Mouse (Mus musculus) stomach, embryonic 15.5 days (tissue): Measurements from ENCODE around the gene Col15a1. TPM values are rescaled to one million over a fixed set of nuclear protein-coding genes. Genes with fewer than 3 reads are reported as not detected.

Experiments
- ATAC-seq: fragments of 200-750 bp; cut with Nextera tagmentation; 2 replicates; pipeline ENCODE4 v1.8.0; 2017; ENCODE audit warnings: low read depth, moderate number of reproducible peaks, moderate TSS enrichment; ENCODE audit not compliant: insufficient read depth, low FRiP score
- H3K27ac ChIP-seq: fragments of 300-500 bp; sonication (generic); 2 replicates; pipeline ENCODE4 v1.5.1; 2015; ENCODE audit warnings: mild to moderate bottlenecking, inconsistent platforms
- H3K27me3 ChIP-seq: fragments of 300-500 bp; sonication (generic); replicated peaks from 2 replicates; pipeline ENCODE4 v1.6.1; 2015; ENCODE audit warnings: inconsistent platforms
- H3K36me3 ChIP-seq: fragments of 300-500 bp; sonication (generic); 2 replicates; pipeline ENCODE4 v1.6.1; 2015; ENCODE audit warnings: inconsistent platforms
- H3K4me1 ChIP-seq: fragments of 300-500 bp; sonication (generic); 2 replicates; pipeline ENCODE4 v1.6.1; 2015; ENCODE audit warnings: inconsistent platforms
- H3K4me2 ChIP-seq: fragments of 300-500 bp; sonication (generic); 2 replicates; pipeline ENCODE4 v1.6.1; 2015; ENCODE audit warnings: mild to moderate bottlenecking, inconsistent platforms
- H3K4me3 ChIP-seq: fragments of 300-500 bp; sonication (generic); replicated peaks from 2 replicates; pipeline ENCODE4 v1.5.1; 2015; ENCODE audit warnings: inconsistent platforms
- H3K9ac ChIP-seq: fragments of 300-500 bp; sonication (generic); 2 replicates; pipeline ENCODE4 v1.6.1; 2015; ENCODE audit warnings: inconsistent platforms
- H3K9me3 ChIP-seq: fragments of 300-500 bp; sonication (generic); 2 replicates; pipeline ENCODE4 v1.6.1; 2016; ENCODE audit warnings: inconsistent platforms
- WGBS: fragments of 180-500 bp; shearing (Covaris S2); methylation state at CpG from one replicate; pipeline ENCODE4 v1.1.7; 2015; 5-methylcytosine and 5-hydroxymethylcytosine counted together
- polyA plus RNA-seq: library from polyadenylated mRNA; unstranded; fragments of >200 nt; fragmentation: Nextera tagmentation; extraction: Ambion mirVana; gene quantifications from 2 replicates; pipeline ENCODE4 v1.2.1, GENCODE M21; 2015

The Col15a1 gene
- polyA plus RNA-seq, 1 experiment from 2014 or later = 23.7 TPM

DNA sequence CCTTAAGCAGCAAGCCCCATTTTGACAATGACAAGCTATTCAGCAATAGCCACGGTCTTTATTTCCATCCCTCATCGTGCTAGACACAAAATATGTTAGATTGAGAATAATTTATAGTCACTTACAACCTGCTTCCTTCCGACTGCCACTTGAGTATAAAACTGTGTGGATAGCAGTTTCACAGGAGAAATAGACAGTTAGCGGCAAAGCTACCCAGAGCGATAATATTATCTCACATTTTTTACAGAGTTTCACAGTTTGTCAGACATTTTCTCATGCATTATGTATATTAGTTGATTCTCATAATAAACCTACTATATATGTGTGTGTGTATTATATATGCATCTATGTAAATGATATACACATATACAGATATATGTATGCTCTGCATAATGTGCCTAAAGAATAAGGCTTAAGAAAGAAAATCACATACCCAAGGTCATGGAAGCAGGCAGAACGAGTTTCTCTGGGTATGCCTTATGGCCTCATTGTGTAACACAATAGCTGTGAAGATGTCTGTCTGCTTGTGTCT is 124.9 kb downstream of the Col15a1 start:
- Histone ChIP-seq H3K27ac (no peak overlapping the region), H3K4me2 (no peak overlapping the region), H3K36me3 (no peaks in the 10 kb centered on the region), H3K4me3 (no peak overlapping the region), H3K9ac (no peak overlapping the region), H3K9me3 (no peaks in the 10 kb centered on the region), H3K27me3 (no peaks in the 10 kb centered on the region), H3K4me1 (no peaks in the 10 kb centered on the region)
- 84% methylated on average over 6 of the region's 6 CpGs for WGBS
- ATAC-seq = no peak

DNA sequence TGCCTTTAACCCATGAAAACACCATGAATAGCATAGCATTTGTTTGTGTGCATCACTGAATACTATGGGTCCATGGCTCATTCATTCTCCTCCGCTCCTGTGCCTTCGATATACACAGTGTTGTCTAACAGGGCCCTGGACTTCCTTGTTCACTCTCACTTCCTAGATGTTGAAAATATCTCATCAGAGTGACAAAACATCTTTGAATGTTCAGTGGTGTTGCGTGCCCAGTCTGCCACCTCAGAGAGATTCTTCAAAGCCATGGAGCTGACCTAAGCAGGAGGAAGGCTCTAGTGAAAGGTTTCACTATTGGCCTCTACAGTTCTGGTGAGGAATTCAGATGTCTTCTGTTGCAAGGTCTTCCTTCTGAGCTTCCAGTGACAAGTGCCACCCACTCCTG is 125.6 kb downstream of the Col15a1 start:
- H3K4me3 ChIP-seq = no peak overlapping the region
- H3K9ac ChIP-seq = no peak overlapping the region
- 81% methylated on average over 3 of the region's 3 CpGs for WGBS
- H3K4me1 ChIP-seq = no peaks in the 10 kb centered on the region
- no peaks in the 10 kb centered on the region for H3K9me3 ChIP-seq
- no peak overlapping the region for H3K4me2 ChIP-seq
- no peaks in the 10 kb centered on the region for H3K27me3 ChIP-seq
- no peak overlapping the region for H3K27ac ChIP-seq
- no peaks in the 10 kb centered on the region for H3K36me3 ChIP-seq
- no peak for ATAC-seq

DNA sequence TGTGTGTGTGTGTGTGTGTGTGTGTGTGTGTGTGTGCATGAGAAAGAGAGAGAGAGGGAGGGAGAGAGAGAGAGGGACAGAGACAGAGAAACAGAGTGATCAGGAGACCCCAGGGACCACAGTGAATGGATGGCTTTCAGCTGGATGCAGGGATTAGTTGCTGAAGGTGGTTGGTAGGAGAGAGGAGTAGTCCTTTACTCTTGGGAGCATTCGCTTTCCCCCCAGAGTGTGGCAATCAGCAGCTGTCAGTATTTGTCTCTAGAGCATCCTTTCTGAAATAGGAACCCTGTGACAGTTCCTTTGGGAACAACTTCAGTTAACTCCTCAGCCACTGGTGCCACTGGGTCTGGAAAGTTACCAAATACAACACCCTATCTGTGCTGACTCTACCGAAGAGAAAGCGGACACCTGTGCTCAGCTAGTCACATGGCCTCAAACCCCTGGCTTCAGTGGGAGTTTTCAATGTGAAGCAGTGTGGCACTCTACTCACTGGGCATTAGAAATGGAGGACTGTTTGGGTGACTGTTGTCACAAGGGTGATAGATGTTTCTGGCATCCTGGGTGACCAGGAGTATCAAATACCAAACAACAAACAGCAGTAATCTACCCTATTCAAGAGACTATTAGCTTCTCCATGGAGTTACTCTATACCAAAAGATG is 129.1 kb downstream of the Col15a1 start:
- WGBS = 84% methylated on average over 3 of the region's 3 CpGs
- H3K4me1 ChIP-seq = no peaks in the 10 kb centered on the region
- H3K9me3 ChIP-seq = no peaks in the 10 kb centered on the region
- no peak for ATAC-seq
- H3K27ac ChIP-seq = no peak overlapping the region
- no peak overlapping the region for H3K4me3 ChIP-seq
- no peak overlapping the region for H3K4me2 ChIP-seq
- H3K27me3 ChIP-seq = no peaks in the 10 kb centered on the region
- H3K9ac ChIP-seq = no peak overlapping the region
- no peaks in the 10 kb centered on the region for H3K36me3 ChIP-seq

DNA sequence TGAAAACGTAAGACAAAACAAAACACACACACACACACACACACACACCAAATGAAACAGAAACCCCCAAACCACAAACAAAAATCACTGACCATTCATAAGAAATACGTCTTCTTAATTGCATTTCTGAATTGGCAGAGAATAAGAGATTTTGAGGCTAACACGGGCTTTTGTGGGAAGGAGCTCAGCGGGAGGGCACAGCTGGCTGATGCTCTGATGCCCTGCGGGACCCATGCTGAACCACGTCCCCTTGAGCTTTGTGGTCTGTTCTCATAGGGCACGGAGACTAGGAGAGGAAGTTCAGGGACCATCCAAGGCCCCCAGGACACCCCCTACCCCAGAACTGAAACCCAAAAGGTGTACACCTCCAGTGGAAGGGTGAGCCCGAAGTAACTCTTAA is 134.7 kb downstream of the Col15a1 start:
- no peak for ATAC-seq
- no peaks in the 10 kb centered on the region for H3K36me3 ChIP-seq
- no peaks in the 10 kb centered on the region for H3K9me3 ChIP-seq
- 52% methylated on average over 8 of the region's 8 CpGs for WGBS
- H3K4me3 ChIP-seq = no peak overlapping the region
- H3K4me2 ChIP-seq = no peak overlapping the region
- no peaks in the 10 kb centered on the region for H3K4me1 ChIP-seq
- no peak overlapping the region for H3K27ac ChIP-seq
- no peaks in the 10 kb centered on the region for H3K27me3 ChIP-seq
- H3K9ac ChIP-seq = no peak overlapping the region

DNA sequence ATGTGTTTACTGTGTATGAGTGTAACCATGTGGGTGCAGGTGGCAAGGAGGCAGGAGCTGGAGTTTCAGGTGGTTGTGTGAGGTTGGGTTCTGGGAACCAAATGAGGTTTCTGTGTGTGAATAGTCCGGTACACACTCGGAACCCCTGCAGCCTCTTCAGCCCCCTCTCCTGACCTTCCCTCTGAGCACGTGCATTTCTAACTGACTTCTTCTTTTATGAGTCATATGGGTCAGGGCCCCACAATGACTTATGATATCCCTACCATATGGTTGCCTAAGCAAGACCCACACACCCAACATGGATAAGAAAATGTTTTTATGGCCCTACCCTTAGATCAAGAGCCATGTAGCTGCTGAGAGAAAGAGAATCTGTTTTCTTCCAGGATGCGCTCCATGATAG is 139.1 kb downstream of the Col15a1 start:
- Histone ChIP-seq H3K27ac (no peak overlapping the region), H3K4me2 (no peak overlapping the region), H3K9me3 (no peaks in the 10 kb centered on the region), H3K4me3 (no peak overlapping the region), H3K27me3 (no peaks in the 10 kb centered on the region), H3K9ac (no peak overlapping the region), H3K4me1 (peaks cover 9% of the 10 kb centered on the region), H3K36me3 (no peaks in the 10 kb centered on the region)
- 74% methylated on average over 4 of the region's 4 CpGs for WGBS
- no peak for ATAC-seq

DNA sequence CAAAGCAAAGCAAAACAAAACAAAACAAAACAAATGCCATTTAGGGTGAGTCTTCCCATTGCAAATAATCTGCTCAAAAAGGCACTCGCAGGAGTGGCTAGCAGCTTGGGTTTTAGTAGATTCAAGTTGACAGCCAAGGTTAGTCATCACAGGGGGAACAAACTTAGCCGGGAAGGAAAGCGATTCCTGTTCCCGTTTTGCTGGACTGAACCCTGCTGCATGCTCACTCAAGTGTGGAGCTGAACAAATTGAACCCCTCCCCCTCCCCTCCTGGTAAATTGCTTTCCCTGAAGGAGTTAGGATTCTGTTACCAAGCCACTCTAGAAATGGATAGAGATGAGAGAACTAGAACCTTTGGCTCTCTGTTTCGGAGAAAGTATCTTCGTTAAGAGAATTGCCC is 141.8 kb downstream of the Col15a1 start:
- H3K4me1 ChIP-seq = peaks cover 10% of the 10 kb centered on the region
- H3K4me2 ChIP-seq = no peak overlapping the region
- no peak overlapping the region for H3K27ac ChIP-seq
- 45% methylated on average over 6 of the region's 6 CpGs for WGBS
- H3K4me3 ChIP-seq = no peak overlapping the region
- ATAC-seq = no peak
- H3K9me3 ChIP-seq = no peaks in the 10 kb centered on the region
- H3K27me3 ChIP-seq = no peaks in the 10 kb centered on the region
- no peak overlapping the region for H3K9ac ChIP-seq
- H3K36me3 ChIP-seq = no peaks in the 10 kb centered on the region

DNA sequence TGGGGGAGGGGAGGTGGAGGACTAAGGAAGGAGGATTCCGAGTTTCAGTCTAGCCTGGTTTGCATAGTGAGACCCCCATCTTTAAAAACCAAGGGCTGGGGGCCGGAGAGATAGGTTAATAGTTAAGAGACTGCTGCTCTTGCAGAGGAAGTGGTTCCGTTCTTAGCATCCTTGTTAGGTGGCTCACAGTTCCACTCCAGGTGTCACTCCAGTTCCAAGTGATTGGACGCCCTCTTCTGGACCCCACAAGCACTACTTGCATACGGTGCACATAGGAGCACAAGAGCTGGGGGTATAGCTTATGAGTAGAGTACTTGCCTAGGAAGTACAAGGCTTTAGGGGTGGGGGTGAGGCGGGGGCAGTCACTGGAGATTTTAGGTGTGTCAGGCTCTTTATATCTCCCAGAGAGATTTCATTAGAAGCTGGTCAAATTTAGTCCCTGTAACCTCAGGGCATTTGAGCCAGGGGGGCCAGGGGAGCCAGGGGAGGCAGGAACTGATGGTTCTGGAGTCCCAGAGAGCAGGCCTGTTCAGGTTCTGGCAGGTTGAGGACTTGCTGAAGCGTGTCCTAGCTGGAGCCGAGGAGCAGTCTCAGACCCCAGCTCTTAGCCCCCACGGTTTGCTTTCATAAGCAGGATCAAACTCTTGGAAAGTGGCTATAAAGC is 143.6 kb downstream of the Col15a1 start:
- no peaks in the 10 kb centered on the region for H3K27me3 ChIP-seq
- no peaks in the 10 kb centered on the region for H3K36me3 ChIP-seq
- H3K4me2 ChIP-seq = peak overlapping the region; percentile 95
- peak overlapping the region; percentile 73 for H3K27ac ChIP-seq
- no peaks in the 10 kb centered on the region for H3K9me3 ChIP-seq
- H3K4me1 ChIP-seq = peaks cover 10% of the 10 kb centered on the region
- 25% methylated on average over 9 of the region's 9 CpGs for WGBS
- no peak for ATAC-seq
- H3K4me3 ChIP-seq = peak overlapping the region; percentile 91
- H3K9ac ChIP-seq = peak overlapping the region; percentile 27; the same call in 1 of the 2 replicates

DNA sequence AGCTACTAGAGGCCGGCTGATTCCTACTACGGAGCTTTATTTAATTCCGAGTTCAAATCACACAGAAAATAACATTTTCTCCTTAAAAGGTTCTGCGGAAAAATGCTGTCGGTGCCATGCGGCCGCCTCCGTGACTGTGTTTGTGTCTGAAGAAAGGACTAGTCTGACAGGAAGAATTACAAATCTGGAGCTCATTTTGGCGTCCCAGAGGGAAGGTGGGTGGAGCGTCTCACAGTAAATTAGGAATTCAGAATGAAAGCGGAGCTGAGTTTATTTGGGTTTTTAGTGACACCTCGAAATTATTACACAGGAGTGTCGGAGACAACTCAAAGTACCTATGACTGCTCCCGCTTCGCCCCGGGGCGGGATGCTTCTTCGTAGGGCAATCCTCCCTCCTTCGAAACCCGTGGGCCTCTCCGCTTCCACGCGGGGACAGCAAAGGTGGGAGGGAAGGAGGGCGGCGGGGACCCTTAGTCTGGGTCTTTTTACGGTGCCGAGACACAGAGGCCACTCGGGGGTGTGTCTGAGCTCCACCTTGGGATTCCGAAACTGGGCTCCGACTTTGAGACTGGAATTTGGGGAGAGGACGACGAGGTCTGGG is 144.2 kb downstream of the Col15a1 start:
- H3K27me3 ChIP-seq = no peaks in the 10 kb centered on the region
- WGBS = 1% methylated on average over 32 of the region's 32 CpGs

DNA sequence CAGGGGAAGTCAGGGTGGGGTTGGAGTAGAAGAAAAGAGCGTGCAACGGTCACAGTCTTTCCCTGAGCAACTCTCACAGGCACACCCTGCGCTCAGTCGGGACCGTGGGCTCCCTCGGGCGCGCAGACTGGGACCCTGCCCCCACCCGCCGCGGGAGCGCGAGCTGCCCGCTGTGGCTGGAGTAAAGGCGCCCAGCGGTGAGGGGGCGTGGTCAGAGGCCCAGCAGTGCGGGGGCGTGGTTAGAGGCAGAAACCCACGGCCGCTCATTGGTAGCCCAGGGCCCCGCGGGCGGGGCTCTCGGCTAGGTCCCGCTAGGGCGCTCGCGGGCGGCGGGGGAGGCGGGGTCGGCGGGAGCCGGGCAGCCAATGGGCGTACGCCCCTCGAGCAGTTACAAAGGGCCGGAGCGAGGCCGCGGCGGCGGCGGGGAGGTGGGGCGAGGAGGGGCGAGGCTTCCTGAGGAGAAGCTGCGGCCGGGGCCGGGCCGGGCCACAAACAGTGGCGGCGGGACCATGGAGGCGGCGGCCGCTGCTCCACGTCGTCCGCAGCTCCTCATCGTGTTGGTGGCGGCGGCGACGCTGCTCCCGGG is 144.9 kb downstream of the Col15a1 start, which contains the start of gene Tgfbr1:
TSS of gene Tgfbr1 (plus strand) at position 420 of the 586 bp plus-strand sequence.
- peak within 1 kb of the TSS; percentile 88 for H3K9ac ChIP-seq
- no peaks in the 10 kb centered on the region for H3K27me3 ChIP-seq
- peak within 1 kb of the TSS; percentile 95 for H3K27ac ChIP-seq
- no peaks in the 10 kb centered on the region for H3K36me3 ChIP-seq
- H3K4me1 ChIP-seq = peaks cover 10% of the 10 kb centered on the region
- 0% methylated on average over 53 of the region's 65 CpGs for WGBS
- H3K4me3 ChIP-seq = peak within 1 kb of the TSS; percentile 91
- H3K9me3 ChIP-seq = no peaks in the 10 kb centered on the region
- peak; percentile 100 for ATAC-seq
- peak within 1 kb of the TSS; percentile 95 for H3K4me2 ChIP-seq

More for the DNA sequence above, 144.2 kb downstream of the Col15a1 start:
- H3K36me3 ChIP-seq = no peaks in the 10 kb centered on the region
- peaks cover 10% of the 10 kb centered on the region for H3K4me1 ChIP-seq
- H3K9me3 ChIP-seq = no peaks in the 10 kb centered on the region
- H3K9ac ChIP-seq = peak overlapping the region; percentile 27
- peak overlapping the region; percentile 73 for H3K27ac ChIP-seq
- ATAC-seq = no peak
- peak overlapping the region; percentile 95 for H3K4me2 ChIP-seq
- H3K4me3 ChIP-seq = peak overlapping the region; percentile 91

DNA sequence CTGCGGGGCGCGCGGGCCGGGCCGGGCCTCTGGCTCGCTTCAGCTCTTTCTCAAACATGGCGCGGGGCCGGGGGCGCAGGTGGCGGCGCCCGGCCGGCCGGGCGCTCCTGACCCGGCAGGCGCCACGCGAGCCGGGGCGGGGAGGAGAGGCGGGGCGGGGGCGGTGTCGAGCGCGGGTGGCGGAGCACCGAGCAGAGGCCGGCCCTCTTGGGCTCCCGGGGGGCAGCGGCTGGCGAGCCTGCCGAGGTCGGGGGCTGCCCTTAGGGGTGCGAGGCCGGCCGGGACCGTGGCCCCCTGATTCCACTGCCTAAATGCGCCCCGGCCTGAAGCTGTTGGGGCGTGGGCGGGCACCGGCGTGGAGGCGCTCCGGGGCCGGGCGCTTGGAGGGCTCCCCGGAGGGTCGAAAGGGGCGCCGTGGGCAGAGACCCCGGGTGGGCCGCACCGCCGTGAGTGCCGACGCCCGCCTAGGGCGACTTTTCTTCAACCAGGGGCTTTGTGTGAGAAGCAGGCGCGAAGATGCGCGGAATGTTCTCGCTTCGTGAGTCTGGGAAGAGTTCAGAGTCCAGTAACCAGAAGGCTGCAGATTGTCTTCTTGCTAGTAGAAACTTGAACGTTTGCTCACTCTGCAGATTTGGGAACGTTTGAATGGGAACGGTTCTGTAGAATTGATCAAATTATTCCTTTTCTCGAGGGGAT is 145.6 kb downstream of the Col15a1 start:
- Histone ChIP-seq H3K4me2 (peak overlapping the region; percentile 83), H3K9ac (peak overlapping the region; percentile 88), H3K4me3 (peak overlapping the region; percentile 91), H3K36me3 (no peaks in the 10 kb centered on the region), H3K27me3 (no peaks in the 10 kb centered on the region), H3K9me3 (no peaks in the 10 kb centered on the region), H3K27ac (peak overlapping the region; percentile 95), H3K4me1 (peaks cover 10% of the 10 kb centered on the region)
- WGBS = under 1% methylated on average over 69 of the region's 73 CpGs
- peak; percentile 51 for ATAC-seq

DNA sequence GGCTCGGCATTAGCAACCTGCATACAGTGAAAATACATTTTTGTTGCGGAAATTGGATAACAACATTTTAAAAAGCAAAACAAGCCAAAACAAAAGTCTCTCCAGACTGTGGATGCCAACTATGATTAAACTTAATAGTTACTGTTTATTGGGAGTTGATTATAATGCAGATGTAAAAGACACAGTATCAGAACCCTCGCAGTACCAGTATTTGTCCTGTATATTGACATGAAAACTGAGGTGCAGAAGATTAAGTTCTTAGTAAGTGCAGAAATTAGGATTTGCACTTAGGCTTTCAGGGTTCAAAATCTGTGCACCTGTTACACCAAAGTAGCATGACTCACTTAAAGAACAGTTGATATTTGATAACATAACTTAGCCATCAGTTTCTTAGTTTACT is 146.3 kb downstream of the Col15a1 start:
- 36% methylated on average over 3 of the region's 3 CpGs for WGBS
- H3K9ac ChIP-seq = no peak overlapping the region
- no peak for ATAC-seq

More for the DNA sequence above, 146.3 kb downstream of the Col15a1 start:
- Histone ChIP-seq H3K9me3 (no peaks in the 10 kb centered on the region), H3K4me2 (peak overlapping the region; percentile 83), H3K27ac (no peak overlapping the region), H3K4me1 (peaks cover 10% of the 10 kb centered on the region), H3K4me3 (peak overlapping the region; percentile 91), H3K36me3 (no peaks in the 10 kb centered on the region), H3K27me3 (no peaks in the 10 kb centered on the region)
